Mouse (Mus musculus): ENCODE measurements around the gene Itprid2. TPM values are rescaled to one million over a fixed set of nuclear protein-coding genes. Genes with fewer than 3 reads are reported as not detected.

Gene Itprid2
- polyA plus RNA-seq, 1 experiment from 2014 or later = 7.2 TPM

DNA sequence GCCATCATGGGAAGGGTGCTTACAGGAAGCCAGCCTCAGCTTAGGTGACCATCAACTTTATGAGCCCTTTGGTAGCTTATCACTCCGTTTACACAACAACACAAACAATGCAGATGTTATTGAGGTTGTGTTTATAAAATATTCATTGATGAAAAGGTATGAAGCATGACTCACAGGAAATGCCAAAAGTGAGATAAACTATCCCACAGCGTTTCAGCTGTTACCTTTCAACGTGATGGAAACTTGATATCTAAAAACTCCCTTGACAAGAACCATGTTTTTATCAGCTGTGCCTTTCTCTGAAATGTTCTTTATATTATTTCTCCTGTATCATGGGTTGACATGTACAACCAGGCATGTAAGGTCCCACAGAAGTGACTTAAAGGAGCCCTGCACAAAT is 55.7 kb downstream of the Itprid2 start:
- Histone ChIP-seq H3K4me3 (no peak overlapping the region), H3K9ac (no peak overlapping the region), H3K4me2 (no peak overlapping the region), H3K36me3 (no peaks in the 10 kb centered on the region), H3K27me3 (no peaks in the 10 kb centered on the region), H3K4me1 (replicated peaks) (no peaks in the 10 kb centered on the region), H3K9me3 (no peaks in the 10 kb centered on the region), H3K27ac (replicated peaks) (no peak overlapping the region)
- WGBS = 78% methylated on average over 3 of the region's 3 CpGs
- no peak for ATAC-seq (ENCODE audit: low read depth)

DNA sequence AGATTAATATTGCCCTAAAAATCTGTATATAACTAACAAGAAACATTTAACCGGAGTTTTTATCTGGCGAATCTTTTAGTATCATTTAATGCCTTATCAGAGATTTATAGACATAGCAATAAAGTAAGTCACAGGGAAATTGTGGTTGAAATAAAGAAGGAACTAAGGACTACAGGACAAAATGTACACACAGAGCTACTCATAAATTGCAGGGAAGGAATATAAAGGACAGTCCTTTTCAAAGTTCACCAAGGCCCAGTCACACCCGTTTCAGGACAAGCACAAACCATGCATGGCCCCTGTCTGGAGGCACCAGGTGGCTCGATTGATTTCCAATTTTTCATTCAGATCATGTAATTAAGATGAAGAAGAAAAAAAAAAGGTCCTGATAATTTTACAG is 60.0 kb downstream of the Itprid2 start:
- no peak for ATAC-seq (ENCODE audit: low read depth)
- Histone ChIP-seq H3K9ac (no peak overlapping the region), H3K4me1 (replicated peaks) (no peaks in the 10 kb centered on the region), H3K27ac (replicated peaks) (no peak overlapping the region), H3K36me3 (no peaks in the 10 kb centered on the region), H3K27me3 (no peaks in the 10 kb centered on the region), H3K9me3 (no peaks in the 10 kb centered on the region), H3K4me3 (no peak overlapping the region), H3K4me2 (no peak overlapping the region)
- 76% methylated on average over 4 of the region's 4 CpGs for whole genome bisulfite sequencing

DNA sequence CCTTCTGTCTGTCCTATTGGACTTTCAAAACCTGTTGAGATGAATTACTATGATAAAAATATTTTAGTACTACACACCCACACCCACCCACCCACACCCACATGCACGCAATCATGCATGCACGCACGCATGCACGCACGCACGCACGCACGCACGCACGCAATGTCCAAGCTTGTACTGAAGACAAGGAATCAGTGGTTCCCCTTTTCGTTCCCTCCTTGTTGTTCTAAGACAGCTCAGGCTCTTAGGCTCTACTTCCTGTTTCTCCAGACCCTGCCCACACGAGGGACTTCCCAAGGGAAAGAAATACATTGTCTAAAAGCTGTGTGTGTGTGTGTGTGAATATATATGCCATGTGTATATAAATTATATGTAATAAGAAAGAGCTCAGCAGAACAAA is 60.8 kb downstream of the Itprid2 start:
- no peaks in the 10 kb centered on the region for H3K27me3 ChIP-seq

GRCm38 (mm10) chr2:79696478-79697230 is 61.5 kb downstream of the Itprid2 start:
- WGBS = 85% methylated on average over 10 of the region's 10 CpGs

More for the DNA sequence above, 60.8 kb downstream of the Itprid2 start:
- no peak overlapping the region for H3K4me2 ChIP-seq
- ATAC-seq (ENCODE audit: low read depth) = no peak
- H3K4me1 ChIP-seq (replicated peaks) = no peaks in the 10 kb centered on the region
- WGBS = 92% methylated on average over 12 of the region's 12 CpGs
- H3K27ac ChIP-seq (replicated peaks) = no peak overlapping the region
- no peak overlapping the region for H3K9ac ChIP-seq
- H3K4me3 ChIP-seq = no peak overlapping the region
- H3K36me3 ChIP-seq = no peaks in the 10 kb centered on the region
- no peaks in the 10 kb centered on the region for H3K9me3 ChIP-seq

GRCm38 (mm10) chr2:79698166-79698565 is 63.0 kb downstream of the Itprid2 start:
- no peak for ATAC-seq (ENCODE audit: low read depth)
- no peaks in the 10 kb centered on the region for H3K27me3 ChIP-seq
- H3K4me2 ChIP-seq = no peak overlapping the region
- no peaks in the 10 kb centered on the region for H3K4me1 ChIP-seq (replicated peaks)
- H3K27ac ChIP-seq (replicated peaks) = no peak overlapping the region
- no peak overlapping the region for H3K4me3 ChIP-seq
- 67% methylated on average over 2 of the region's 2 CpGs for WGBS
- H3K9me3 ChIP-seq = no peaks in the 10 kb centered on the region
- no peaks in the 10 kb centered on the region for H3K36me3 ChIP-seq
- no peak overlapping the region for H3K9ac ChIP-seq

More at GRCm38 (mm10) chr2:79696478-79697230, 61.5 kb downstream of the Itprid2 start:
- H3K27me3 ChIP-seq = no peaks in the 10 kb centered on the region
- no peaks in the 10 kb centered on the region for H3K4me1 ChIP-seq (replicated peaks)
- no peaks in the 10 kb centered on the region for H3K36me3 ChIP-seq
- H3K4me3 ChIP-seq = no peak overlapping the region
- no peak for ATAC-seq (ENCODE audit: low read depth)
- H3K9ac ChIP-seq = no peak overlapping the region
- H3K9me3 ChIP-seq = no peaks in the 10 kb centered on the region
- no peak overlapping the region for H3K4me2 ChIP-seq
- no peak overlapping the region for H3K27ac ChIP-seq (replicated peaks)

DNA sequence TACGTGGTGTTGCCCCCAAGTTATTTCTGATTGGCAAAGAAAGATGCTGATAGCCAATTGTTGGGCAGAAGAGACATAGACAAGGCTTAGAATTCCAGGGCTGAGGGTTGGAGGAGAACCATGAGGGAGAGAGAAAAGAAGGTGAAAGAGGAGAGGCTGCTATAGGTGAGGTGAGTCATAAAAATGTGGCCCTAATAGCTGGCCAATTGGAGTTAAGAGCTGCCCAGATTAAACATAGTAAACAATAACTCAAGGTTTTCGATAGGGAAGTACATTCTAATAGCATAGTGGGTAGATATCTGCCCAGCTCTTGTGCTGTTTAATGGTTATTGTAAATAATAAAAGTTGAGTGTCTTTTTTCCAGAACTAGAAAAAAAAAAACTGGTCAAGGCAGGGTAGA is 69.6 kb downstream of the Itprid2 start:
- Histone ChIP-seq H3K9ac (no peak overlapping the region), H3K27me3 (no peaks in the 10 kb centered on the region), H3K9me3 (no peaks in the 10 kb centered on the region), H3K4me1 (replicated peaks) (no peaks in the 10 kb centered on the region), H3K27ac (replicated peaks) (no peak overlapping the region), H3K4me2 (no peak overlapping the region), H3K36me3 (no peaks in the 10 kb centered on the region), H3K4me3 (no peak overlapping the region)
- no peak for ATAC-seq (ENCODE audit: low read depth)
- 91% methylated on average over 2 of the region's 2 CpGs for WGBS

DNA sequence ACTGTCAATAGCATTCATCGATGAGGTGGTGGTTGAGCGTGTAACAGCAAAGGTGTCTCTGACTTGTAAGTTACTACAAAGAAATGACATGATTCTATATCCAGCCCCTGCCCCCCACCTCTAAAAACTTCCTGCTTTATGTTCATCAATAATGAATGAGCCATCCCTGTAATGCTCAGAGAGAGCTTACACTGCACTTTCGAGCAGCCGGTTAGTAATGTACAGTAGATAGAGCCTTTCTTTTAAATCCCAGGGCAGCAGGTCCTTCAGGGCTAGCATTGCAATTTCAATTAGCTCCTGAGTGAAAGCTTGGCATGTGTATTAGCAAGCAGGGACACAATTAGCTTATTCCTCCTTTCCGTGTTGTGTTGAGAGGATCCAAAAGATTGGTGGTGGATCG is 72.4 kb downstream of the Itprid2 start, which contains the start of gene Ppp1r1c:
Gene Ppp1r1c (plus strand): TSS at position 206 of the 400 bp plus-strand sequence.
- no peaks in the 10 kb centered on the region for H3K4me1 ChIP-seq (replicated peaks)
- H3K9ac ChIP-seq = peak within 1 kb of the TSS; percentile 50; the same call in 1 of the 2 replicates
- peak within 1 kb of the TSS; percentile 25 for H3K4me3 ChIP-seq
- H3K27ac ChIP-seq (replicated peaks) = peak within 1 kb of the TSS; percentile 61; the same call in 1 of the 2 replicates
- H3K27me3 ChIP-seq = no peaks in the 10 kb centered on the region
- no peaks in the 10 kb centered on the region for H3K9me3 ChIP-seq
- ATAC-seq (ENCODE audit: low read depth) = peak; percentile 63; the same call in 1 of the 2 replicates
- no peak within 1 kb of the TSS for H3K4me2 ChIP-seq
- no peaks in the 10 kb centered on the region for H3K36me3 ChIP-seq
- 71% methylated on average over 6 of the region's 6 CpGs for WGBS

- no peak overlapping the region for H3K4me3 ChIP-seq
- no peaks in the 10 kb centered on the region for H3K27me3 ChIP-seq
- 76% methylated on average over 3 of the region's 3 CpGs for WGBS
- no peak for ATAC-seq (ENCODE audit: low read depth)
- no peaks in the 10 kb centered on the region for H3K4me1 ChIP-seq (replicated peaks)
- H3K9me3 ChIP-seq = no peaks in the 10 kb centered on the region
- no peak overlapping the region for H3K27ac ChIP-seq (replicated peaks)
- H3K9ac ChIP-seq = no peak overlapping the region
- no peaks in the 10 kb centered on the region for H3K36me3 ChIP-seq
- no peak overlapping the region for H3K4me2 ChIP-seq
These were observed 78.5 kb downstream of the Itprid2 start for GRCm38 (mm10) chr2:79713662-79714091.

DNA sequence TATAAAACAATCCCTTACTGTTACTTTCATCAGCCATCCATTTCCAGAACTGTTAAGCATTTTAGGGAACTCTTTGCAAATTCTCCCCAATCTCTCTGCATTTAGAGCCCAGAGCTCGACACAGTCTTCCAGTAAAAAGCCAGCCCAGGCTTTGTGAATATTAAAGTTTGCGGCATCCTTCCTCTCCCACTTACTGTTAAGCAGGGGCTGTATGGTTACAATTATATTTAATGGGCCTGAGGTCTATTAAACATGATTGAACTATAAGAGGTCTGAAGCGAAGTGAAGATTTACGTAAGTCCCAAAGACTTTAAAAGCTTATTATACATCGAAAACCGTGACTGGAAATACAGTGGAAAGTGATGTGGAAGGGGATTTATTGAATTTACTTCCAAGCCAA is 79.6 kb downstream of the Itprid2 start:
- ATAC-seq (ENCODE audit: low read depth) = no peak
- WGBS = 72% methylated on average over 6 of the region's 6 CpGs
- no peaks in the 10 kb centered on the region for H3K27me3 ChIP-seq

DNA sequence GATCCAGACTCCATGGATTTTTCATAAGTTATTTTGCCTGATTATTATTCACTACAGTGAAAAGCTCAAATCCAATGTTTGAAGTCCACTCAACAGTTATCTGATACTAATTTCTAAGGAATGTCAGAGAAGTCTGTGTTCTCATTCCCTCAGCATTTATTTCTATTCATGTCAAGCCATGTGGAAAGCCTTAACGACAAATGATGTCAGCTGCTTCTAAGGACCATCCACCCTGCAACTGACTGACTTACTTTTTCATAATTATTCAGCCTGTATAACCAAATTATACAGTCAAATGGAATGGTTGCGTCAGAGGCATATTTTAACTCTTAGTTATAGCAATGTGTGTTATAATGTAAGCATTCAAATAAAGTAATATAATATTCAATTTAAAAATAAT is 80.8 kb downstream of the Itprid2 start:
- H3K9ac ChIP-seq = no peak overlapping the region
- H3K36me3 ChIP-seq = no peaks in the 10 kb centered on the region
- no peaks in the 10 kb centered on the region for H3K9me3 ChIP-seq
- H3K27ac ChIP-seq (replicated peaks) = no peak overlapping the region
- H3K27me3 ChIP-seq = no peaks in the 10 kb centered on the region
- no peak overlapping the region for H3K4me3 ChIP-seq
- 51% methylated on average over 2 of the region's 2 CpGs for WGBS
- H3K4me1 ChIP-seq (replicated peaks) = no peaks in the 10 kb centered on the region
- no peak overlapping the region for H3K4me2 ChIP-seq
- no peak for ATAC-seq (ENCODE audit: low read depth)

More for the DNA sequence above, 79.6 kb downstream of the Itprid2 start:
- Histone ChIP-seq H3K9me3 (no peaks in the 10 kb centered on the region), H3K9ac (no peak overlapping the region), H3K4me1 (replicated peaks) (no peaks in the 10 kb centered on the region), H3K4me3 (no peak overlapping the region), H3K27ac (replicated peaks) (no peak overlapping the region), H3K36me3 (no peaks in the 10 kb centered on the region), H3K4me2 (no peak overlapping the region)

GRCm38 (mm10) chr2:79717846-79718245 is 82.7 kb downstream of the Itprid2 start:
- Histone ChIP-seq H3K27ac (replicated peaks) (no peak overlapping the region), H3K27me3 (no peaks in the 10 kb centered on the region), H3K9me3 (no peaks in the 10 kb centered on the region), H3K36me3 (no peaks in the 10 kb centered on the region), H3K4me2 (no peak overlapping the region), H3K9ac (no peak overlapping the region), H3K4me3 (no peak overlapping the region), H3K4me1 (replicated peaks) (no peaks in the 10 kb centered on the region)
- no peak for ATAC-seq (ENCODE audit: low read depth)

DNA sequence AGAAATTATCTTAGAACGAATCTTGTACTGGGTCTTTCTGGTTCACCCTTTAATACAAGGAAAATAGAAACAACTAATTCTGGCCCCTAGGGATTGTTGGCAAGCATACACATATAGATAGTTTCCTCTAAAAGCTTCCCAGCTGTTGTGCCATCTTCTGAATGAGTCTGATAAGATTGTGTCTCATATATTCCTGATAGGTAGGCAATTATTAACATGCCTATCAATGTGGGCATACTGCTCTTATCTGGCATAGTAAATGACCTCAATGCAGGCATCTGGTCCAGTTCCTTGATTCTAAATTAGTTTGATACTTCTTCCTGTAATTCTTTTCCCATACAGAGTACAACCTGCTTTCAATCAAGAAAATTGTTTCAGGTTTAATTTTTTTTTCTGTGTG is 87.3 kb downstream of the Itprid2 start:
- no peak overlapping the region for H3K9ac ChIP-seq
- WGBS = 85% methylated on average over 1 of the region's 1 CpGs
- no peak overlapping the region for H3K4me3 ChIP-seq
- H3K36me3 ChIP-seq = no peaks in the 10 kb centered on the region
- H3K27me3 ChIP-seq = no peaks in the 10 kb centered on the region
- no peak overlapping the region for H3K27ac ChIP-seq (replicated peaks)
- no peak overlapping the region for H3K4me2 ChIP-seq
- no peak for ATAC-seq (ENCODE audit: low read depth)
- H3K4me1 ChIP-seq (replicated peaks) = no peaks in the 10 kb centered on the region
- no peaks in the 10 kb centered on the region for H3K9me3 ChIP-seq
